Mouse (Mus musculus): ENCODE results near the gene Mgarp. TPM values are rescaled to one million over a fixed set of nuclear protein-coding genes. Genes with fewer than 3 reads are reported as not detected.

Mgarp gene
- polyA plus RNA-seq, 1 experiment from 2014 or later = 7.5 TPM

DNA sequence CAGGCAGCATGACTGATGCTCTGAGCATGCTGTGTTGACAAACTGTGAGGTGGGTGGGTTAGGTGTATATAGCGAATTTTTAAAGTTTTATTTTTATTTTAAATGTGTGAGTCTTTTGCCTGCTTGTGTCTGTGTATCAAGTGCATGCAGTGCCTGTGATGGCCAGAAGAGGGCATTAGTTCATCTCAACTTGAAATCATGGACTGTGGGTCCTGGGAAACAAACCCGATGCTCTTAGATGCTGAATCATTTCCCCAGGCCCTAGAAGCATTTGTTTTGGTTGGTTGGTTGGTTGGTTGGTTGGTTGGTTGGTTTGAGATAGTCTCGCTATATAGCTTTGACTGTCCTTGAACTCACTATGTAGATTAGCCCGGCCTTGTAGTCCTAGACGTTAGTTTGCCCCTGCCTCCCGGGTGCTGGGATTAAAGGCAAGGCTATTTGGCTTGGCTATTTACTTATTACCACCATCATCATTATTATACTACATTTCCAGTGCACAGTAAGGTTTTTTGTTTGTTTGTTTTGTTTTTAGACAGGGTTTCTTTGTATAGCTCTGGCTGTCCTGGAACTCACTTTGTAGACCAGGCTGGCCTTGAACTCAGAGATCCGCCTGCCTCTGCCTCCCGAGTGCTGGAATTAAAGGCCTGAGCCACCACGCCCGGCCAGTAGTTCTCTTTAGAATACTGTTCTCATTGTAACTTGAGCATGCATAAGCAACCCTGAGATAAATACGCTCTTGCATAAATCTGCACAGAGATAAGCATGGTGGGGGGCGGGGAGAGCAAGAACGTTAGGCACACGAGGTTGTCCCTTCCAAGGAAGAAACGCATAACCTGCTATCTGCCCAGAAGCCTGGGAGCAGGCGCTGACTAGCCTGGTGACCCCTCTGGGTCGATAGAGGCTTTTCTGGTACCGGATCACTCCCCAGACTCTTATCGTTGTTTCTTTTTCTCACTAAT is 21.0 kb downstream of the Mgarp start:
- no peak overlapping the region for H3K4me3 ChIP-seq
- H3K4me1 ChIP-seq (replicated peaks) = peaks cover 5% of the 10 kb centered on the region; the same call in 1 of the 2 replicates
- H3K27ac ChIP-seq = no peak overlapping the region
- no peaks in the 10 kb centered on the region for H3K27me3 ChIP-seq (ENCODE audit: insufficient read depth, poor library complexity, severe bottlenecking)
- no peaks in the 10 kb centered on the region for H3K9me3 ChIP-seq
- 88% methylated on average over 19 of the region's 19 CpGs for WGBS
- H3K36me3 ChIP-seq = no peaks in the 10 kb centered on the region
- peak; percentile 45 for DNase-seq (ENCODE audit: low spot score)

DNA sequence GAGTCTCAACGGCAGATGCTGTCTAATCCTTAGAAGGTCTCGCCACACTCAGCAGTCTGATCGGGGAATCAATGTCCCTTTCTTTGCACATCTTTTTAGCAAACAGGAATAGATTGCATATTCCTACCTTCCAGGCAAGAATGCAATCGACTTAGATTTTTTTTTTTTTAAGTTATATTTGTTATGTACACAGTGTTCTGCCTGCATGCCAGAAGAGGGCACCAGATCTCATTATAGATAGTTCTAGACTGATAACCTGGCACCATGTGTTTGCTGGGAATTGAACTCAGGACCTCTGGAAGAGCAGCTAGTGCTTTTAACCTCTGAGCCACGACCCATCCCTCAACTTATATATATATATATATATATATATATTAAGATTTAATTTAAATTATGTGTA is 23.0 kb downstream of the Mgarp start:
- no peaks in the 10 kb centered on the region for H3K36me3 ChIP-seq
- no peak overlapping the region for H3K4me3 ChIP-seq
- H3K27me3 ChIP-seq (ENCODE audit: insufficient read depth, poor library complexity, severe bottlenecking) = no peaks in the 10 kb centered on the region
- peaks cover 4% of the 10 kb centered on the region; the same call in 1 of the 2 replicates for H3K4me1 ChIP-seq (replicated peaks)
- DNase-seq (ENCODE audit: low spot score) = no peak
- 78% methylated on average over 5 of the region's 5 CpGs for WGBS
- H3K27ac ChIP-seq = no peak overlapping the region
- H3K9me3 ChIP-seq = no peaks in the 10 kb centered on the region

DNA sequence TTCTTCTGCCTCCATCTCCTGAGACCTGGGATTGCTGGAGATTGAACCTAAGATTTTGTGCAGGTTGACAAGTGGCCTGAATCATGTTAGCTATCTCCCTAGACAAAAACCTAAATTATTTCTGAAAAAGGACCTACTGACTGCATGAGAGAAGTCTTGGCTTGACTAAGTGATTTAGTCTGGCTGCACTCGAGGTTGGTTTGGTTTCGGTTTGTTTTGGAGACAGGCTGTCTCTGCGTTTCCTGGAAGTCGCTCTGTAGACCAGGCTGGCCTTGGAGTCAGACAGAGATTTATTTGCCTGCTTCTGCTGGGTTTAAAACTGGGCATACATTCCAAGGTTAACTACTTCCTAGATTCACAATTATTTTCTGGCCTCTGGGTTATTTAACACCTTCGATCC is 23.7 kb downstream of the Mgarp start:
- H3K27me3 ChIP-seq (ENCODE audit: insufficient read depth, poor library complexity, severe bottlenecking) = no peaks in the 10 kb centered on the region
- no peaks in the 10 kb centered on the region for H3K36me3 ChIP-seq
- WGBS = 87% methylated on average over 5 of the region's 5 CpGs
- H3K4me3 ChIP-seq = no peak overlapping the region
- no peaks in the 10 kb centered on the region for H3K9me3 ChIP-seq
- H3K27ac ChIP-seq = no peak overlapping the region
- H3K4me1 ChIP-seq (replicated peaks) = no peaks in the 10 kb centered on the region
- no peak for DNase-seq (ENCODE audit: low spot score)

DNA sequence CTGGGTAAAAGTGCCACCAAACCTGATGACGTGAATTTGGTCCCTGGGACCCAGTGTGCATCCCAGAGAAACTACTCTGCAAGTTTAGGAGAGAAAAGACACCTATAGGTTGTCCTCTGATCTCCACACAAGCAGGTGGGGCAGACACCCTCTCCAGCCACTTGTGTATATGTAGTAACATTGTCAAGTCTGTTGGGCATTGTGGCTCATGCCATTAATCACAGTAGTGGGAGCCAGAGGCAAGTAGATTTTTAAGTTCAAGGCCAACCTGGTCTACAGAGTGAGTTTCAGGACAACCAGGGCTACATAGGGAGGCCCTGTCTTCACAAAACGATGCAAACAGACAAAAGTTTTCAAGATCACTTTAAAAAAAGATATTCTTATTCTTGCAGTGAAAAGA is 24.7 kb downstream of the Mgarp start:
- no peak overlapping the region for H3K4me3 ChIP-seq
- no peak overlapping the region for H3K27ac ChIP-seq
- 72% methylated on average over 2 of the region's 2 CpGs for WGBS
- no peaks in the 10 kb centered on the region for H3K27me3 ChIP-seq (ENCODE audit: insufficient read depth, poor library complexity, severe bottlenecking)
- no peak for DNase-seq (ENCODE audit: low spot score)
- H3K36me3 ChIP-seq = no peaks in the 10 kb centered on the region
- no peaks in the 10 kb centered on the region for H3K4me1 ChIP-seq (replicated peaks)
- H3K9me3 ChIP-seq = no peaks in the 10 kb centered on the region

DNA sequence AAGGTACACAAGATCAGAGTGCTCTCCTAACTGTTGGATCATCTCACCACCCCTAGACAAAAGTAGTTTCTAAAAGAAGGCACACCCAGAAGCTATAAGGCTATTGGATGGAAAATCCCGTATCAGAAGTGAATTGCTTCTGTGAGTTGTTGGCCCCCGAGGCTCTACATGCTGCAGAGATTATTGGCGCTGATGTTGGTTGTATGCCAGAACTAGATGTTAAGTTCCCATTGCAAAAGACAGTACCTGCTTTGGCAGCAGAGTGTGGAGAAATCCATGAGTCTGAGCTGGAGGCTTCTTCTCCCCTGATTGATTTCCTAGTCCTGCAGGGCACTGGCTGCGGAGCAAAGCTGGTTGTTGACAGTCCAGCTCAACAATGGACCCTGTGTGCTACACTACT is 28.5 kb downstream of the Mgarp start:
- Histone ChIP-seq H3K36me3 (no peaks in the 10 kb centered on the region), H3K9me3 (no peaks in the 10 kb centered on the region), H3K27me3 (ENCODE audit: insufficient read depth, poor library complexity, severe bottlenecking) (peaks cover 20% of the 10 kb centered on the region), H3K4me1 (replicated peaks) (peaks cover 15% of the 10 kb centered on the region; the same call in 1 of the 2 replicates), H3K27ac (no peak overlapping the region), H3K4me3 (no peak overlapping the region)
- DNase-seq (ENCODE audit: low spot score) = no peak
- WGBS = 87% methylated on average over 4 of the region's 4 CpGs

DNA sequence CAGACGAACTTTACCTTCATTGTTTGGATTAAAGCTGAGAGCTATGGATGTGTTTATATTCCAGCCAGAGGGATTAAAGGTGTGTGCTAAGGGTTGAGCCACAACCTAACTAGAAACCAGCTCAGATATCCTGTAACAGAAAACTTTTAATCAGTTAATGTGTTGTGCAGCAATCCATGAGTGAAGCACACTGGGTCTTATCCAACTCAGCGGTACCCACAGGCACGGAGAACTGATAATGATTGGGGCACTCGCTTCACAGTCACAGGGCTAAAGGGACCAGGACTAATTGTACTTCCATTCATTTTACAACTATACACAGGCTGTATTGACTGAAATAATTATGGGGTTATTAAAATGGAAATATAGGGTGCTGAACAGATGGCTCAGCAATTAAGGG is 29.6 kb downstream of the Mgarp start:
- Histone ChIP-seq H3K27ac (no peak overlapping the region), H3K4me1 (replicated peaks) (peaks cover 15% of the 10 kb centered on the region; the same call in 1 of the 2 replicates), H3K9me3 (no peaks in the 10 kb centered on the region), H3K4me3 (no peak overlapping the region), H3K36me3 (no peaks in the 10 kb centered on the region), H3K27me3 (ENCODE audit: insufficient read depth, poor library complexity, severe bottlenecking) (peaks cover 25% of the 10 kb centered on the region)
- DNase-seq (ENCODE audit: low spot score) = no peak
- 74% methylated on average over 4 of the region's 4 CpGs for whole genome bisulfite sequencing

DNA sequence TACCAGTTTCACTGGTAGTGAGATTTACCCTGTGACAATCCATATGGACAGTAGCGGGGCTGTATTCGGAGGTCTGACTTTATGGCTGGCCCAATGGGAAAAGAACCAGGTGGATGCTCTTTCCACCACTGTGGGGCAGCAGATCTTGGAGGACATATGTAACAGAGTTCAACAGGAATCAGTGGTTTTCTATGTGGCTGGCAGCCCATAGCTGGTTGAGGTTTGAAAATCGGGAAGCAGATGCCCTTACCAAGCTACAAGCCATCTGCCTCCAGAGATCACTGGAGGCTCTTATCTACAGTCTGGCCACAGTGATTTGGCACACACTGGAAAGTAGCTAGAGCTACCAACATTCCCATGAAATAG is 31.0 kb downstream of the Mgarp start:
- H3K36me3 ChIP-seq = no peaks in the 10 kb centered on the region
- H3K27ac ChIP-seq = no peak overlapping the region
- H3K4me3 ChIP-seq = peak overlapping the region; percentile 53
- WGBS = 15% methylated on average over 3 of the region's 3 CpGs
- peaks cover 35% of the 10 kb centered on the region for H3K27me3 ChIP-seq (ENCODE audit: insufficient read depth, poor library complexity, severe bottlenecking)
- H3K9me3 ChIP-seq = no peaks in the 10 kb centered on the region
- no peak for DNase-seq (ENCODE audit: low spot score)
- peaks cover 15% of the 10 kb centered on the region; the same call in 1 of the 2 replicates for H3K4me1 ChIP-seq (replicated peaks)

DNA sequence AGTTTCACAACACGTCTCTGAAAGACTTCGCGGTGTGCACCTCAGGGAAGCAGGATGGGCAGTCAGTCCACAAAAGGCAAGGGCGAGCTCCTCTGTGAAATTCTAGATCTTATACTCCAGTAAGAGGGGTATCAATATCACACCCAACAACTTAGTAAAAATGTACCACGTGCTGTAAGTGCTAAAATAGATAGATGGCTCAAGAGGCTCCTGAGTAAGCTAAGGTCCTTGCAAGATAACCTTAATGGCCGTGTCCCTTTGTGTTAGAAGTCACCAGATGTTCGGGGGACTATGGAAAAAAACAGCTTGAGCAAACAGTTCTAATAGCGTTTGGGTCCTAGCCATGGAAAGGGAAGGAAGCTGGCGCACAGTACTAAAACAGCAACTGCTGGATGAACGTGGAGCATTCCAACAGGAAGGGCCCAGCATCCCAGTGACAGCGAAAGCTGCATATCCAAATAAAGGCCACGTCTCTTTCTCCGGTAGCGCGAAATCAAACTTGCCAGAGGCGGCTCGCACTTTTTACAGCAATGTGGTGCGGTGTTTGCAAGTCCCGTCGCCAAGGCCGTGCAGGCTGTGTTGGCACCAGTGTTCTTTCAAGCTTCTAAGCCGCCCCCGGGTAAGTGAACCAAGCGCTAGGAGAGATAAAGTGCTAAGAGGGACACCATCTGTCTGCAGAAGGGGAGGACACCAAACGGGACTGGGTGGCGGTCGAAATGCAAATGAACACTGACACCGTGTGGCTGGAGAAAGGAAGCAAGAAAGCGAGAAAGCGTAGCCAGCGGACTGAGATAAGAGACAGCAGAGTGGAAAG is 31.6 kb downstream of the Mgarp start:
- peak overlapping the region; percentile 53 for H3K4me3 ChIP-seq
- no peaks in the 10 kb centered on the region for H3K9me3 ChIP-seq
- peaks cover 37% of the 10 kb centered on the region for H3K27me3 ChIP-seq (ENCODE audit: insufficient read depth, poor library complexity, severe bottlenecking)
- H3K4me1 ChIP-seq (replicated peaks) = peaks cover 15% of the 10 kb centered on the region; the same call in 1 of the 2 replicates
- no peaks in the 10 kb centered on the region for H3K36me3 ChIP-seq
- peak overlapping the region; percentile 66 for H3K27ac ChIP-seq
- WGBS = 6% methylated on average over 31 of the region's 31 CpGs
- peak; percentile 84 for DNase-seq (ENCODE audit: low spot score)

DNA sequence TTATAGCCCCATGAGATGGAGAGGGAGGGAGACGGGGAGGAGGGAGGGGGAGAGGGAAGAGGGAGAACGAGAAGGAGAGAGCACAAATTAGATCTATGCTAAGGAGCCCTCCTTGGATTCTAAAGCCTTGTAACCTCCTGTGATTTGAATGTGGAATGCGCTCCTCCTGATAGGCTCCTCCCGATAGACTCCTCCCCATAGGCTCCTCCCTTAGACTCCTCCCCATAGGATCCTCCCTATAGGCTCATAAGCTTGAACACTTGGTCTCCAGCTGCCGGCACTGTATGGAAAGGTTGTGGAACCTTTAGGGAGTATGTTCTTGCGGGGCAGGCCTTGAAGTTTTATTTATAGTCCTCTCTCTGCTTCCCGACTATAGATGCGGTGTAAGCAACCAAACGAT is 35.5 kb downstream of the Mgarp start:
- DNase-seq (ENCODE audit: low spot score) = no peak
- H3K36me3 ChIP-seq = no peaks in the 10 kb centered on the region
- no peak overlapping the region for H3K27ac ChIP-seq
- H3K9me3 ChIP-seq = no peaks in the 10 kb centered on the region
- H3K4me1 ChIP-seq (replicated peaks) = peaks cover 29% of the 10 kb centered on the region
- WGBS = 26% methylated on average over 9 of the region's 9 CpGs
- H3K27me3 ChIP-seq (ENCODE audit: insufficient read depth, poor library complexity, severe bottlenecking) = peaks cover 43% of the 10 kb centered on the region
- H3K4me3 ChIP-seq = 0 out of 2 replicates have a peak overlapping the region, but pooled peaks have one; percentile 11

DNA sequence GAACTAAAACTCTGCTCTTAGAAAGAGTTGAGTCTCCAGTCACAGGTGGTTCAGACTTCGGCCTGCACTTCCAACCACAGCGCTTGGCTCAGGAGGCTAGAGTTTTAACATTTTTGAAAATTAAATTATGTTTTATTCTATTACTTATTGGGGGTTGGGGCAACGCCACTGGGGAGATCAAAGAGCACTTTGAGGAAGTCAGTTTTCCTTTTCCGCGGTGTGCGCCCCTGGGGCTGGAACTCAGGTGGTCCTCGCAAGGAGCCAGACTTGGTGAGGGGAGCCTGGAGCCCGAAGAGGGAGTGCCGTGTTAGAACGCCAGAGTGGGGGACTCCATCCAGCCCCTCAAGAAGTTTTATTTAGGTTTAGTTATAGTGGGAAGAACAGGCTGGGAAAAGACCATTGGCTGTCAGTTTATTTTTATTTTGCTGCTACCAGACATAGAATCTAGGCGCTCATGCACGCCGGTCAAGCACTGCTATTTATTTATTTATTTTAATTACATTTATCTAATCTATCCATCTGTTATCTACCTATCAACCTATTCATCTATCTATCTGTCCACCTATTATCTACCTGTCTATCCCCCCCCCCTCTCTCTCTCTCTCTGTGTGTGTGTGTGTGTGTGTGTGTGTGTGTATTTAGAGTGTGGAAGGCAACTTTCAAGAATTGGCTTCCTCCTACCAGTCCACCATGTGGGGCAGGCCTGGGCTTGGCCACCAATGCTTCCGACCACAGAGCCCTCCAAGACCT is 36.8 kb downstream of the Mgarp start:
- H3K36me3 ChIP-seq = no peaks in the 10 kb centered on the region
- no peak overlapping the region for H3K27ac ChIP-seq
- WGBS = 16% methylated on average over 14 of the region's 14 CpGs
- peaks cover 19% of the 10 kb centered on the region for H3K4me1 ChIP-seq (replicated peaks)
- H3K4me3 ChIP-seq = peak overlapping the region; percentile 59
- DNase-seq (ENCODE audit: low spot score) = no peak
- peaks cover 38% of the 10 kb centered on the region for H3K27me3 ChIP-seq (ENCODE audit: insufficient read depth, poor library complexity, severe bottlenecking)
- H3K9me3 ChIP-seq = no peaks in the 10 kb centered on the region

DNA sequence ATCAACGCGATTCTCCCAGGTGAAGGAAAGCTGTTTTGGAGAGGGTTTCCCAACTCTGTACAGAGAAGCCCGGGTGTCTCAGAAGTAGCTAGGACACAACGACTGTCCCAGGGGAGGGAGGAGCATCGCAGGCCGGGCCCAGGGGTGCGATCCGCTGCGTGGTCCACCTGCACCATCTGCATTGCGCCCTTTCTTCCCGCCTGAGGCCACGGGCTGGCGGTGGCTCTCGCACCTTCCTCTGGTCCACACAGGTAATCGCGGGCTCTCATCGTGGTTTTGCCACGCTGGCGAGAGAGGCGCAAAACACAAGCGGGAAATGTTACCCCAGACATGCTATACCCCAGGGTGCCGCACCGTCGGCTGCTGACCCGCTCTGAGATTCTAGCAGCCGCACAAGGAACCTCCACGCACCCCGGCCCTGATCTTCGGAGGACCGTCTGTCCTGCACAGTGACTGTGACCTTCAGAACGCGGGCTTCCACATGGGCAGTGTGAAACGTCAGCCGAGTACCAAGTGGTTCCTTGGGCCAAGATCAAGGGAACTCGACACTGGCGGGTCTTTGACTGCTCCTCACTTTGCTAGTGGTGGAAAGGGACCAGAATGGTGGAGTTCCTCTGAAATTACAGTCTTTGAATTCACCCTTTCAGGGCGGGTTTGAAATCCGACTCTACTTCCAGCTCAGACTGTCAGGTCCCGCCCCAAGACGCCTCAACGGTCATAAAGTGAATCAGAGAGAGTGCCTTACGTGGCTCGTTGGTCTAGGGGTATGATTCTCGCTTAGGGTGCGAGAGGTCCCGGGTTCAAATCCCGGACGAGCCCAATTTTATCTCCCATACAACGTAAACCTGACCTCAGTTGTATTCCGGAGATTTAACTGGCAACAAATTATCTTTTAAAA is 37.6 kb downstream of the Mgarp start:
- H3K27ac ChIP-seq = peak overlapping the region; percentile 64
- DNase-seq (ENCODE audit: low spot score) = peak; percentile 87
- WGBS = under 1% methylated on average over 50 of the region's 50 CpGs

More for the DNA sequence above, 37.6 kb downstream of the Mgarp start:
- no peaks in the 10 kb centered on the region for H3K9me3 ChIP-seq
- H3K4me3 ChIP-seq = peak overlapping the region; percentile 59
- H3K4me1 ChIP-seq (replicated peaks) = peaks cover 14% of the 10 kb centered on the region
- H3K36me3 ChIP-seq = no peaks in the 10 kb centered on the region
- peaks cover 30% of the 10 kb centered on the region for H3K27me3 ChIP-seq (ENCODE audit: insufficient read depth, poor library complexity, severe bottlenecking)

Data from hindbrain, embryonic 10.5 days (tissue).